Comparison of ENCODE assay signal across 8 mouse cellular contexts in the genomic region with DNA sequence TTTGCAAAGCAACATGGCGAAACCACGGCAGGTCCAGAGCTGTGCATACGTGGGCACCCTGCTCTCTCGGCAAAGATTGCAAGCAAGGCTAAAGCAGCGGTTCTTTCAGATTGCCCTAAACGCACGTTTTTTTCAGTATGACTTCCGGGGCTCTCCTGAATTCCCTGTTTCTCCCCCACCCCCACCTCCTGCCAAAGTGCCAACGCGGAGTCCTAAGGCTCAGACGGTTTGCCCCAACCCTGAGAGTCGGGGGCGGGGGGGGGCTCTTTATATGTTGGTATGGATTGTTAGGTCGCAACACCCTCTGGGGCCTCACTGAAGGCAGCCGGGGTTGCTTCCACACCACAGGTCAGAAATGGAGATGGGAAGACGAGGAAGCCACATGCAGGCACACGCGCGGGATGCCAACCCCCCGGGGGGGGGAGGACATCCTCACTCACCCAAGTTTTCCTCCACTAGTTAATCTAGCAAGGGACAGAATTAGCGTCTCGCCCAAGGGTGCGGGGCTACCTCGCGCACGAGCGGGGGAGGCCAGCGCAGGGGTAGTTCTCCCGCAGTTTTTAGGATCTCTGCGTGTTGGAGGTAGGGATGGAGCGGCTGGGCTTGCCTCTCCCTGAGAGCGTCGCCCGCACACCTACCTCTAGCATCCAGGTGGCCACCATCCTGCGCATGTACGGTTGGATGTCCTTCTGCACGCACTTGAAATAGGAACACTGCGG. TPM values are rescaled to one million over a fixed set of nuclear protein-coding genes. Genes with fewer than 3 reads are reported as not detected.
DNase-seq lines count a peak whose midpoint lies in the region; ATAC-seq and TF ChIP-seq lines count a peak whose summit lies in the region.

No protein-coding gene starts in this region.

- H3K27me3 ChIP-seq in embryonic facial prominence, embryonic 14.5 days (replicated peaks; ENCODE audit: control insufficient read depth, insufficient read depth, low read length), result no peaks in the 10 kb centered on the region
- peaks cover 56% of the 10 kb centered on the region for H3K27me3 ChIP-seq in hindbrain, embryonic 12.5 days
- H3K27me3 ChIP-seq in liver, embryonic 15.5 days, result peaks cover 74% of the 10 kb centered on the region

- peak overlapping the region; percentile 84 for H3K4me3 ChIP-seq in embryonic facial prominence, embryonic 14.5 days (ENCODE audit: low read depth, low read length)
- H3K4me3 ChIP-seq in hindbrain, embryonic 12.5 days, result peak overlapping the region; percentile 60
- H3K4me3 ChIP-seq in liver, embryonic 15.5 days (replicated peaks), result peak overlapping the region; percentile 61
- H3K4me3 ChIP-seq in olfactory bulb, adult 2 months (ENCODE audit: insufficient read depth, low read depth, low read length), result peak overlapping the region; percentile 67

- peak; percentile 96 for DNase-seq in heart, adult 11 months
- no peak for DNase-seq in heart, postnatal 25 days (ENCODE audit: low spot score)
- peak; percentile 51 for DNase-seq in ES-CJ7 (ENCODE audit: low read depth, low spot score)
- DNase-seq in embryonic facial prominence, embryonic 14.5 days (ENCODE audit: low spot score), result peak; percentile 58
- no peak for DNase-seq in layer of hippocampus, adult 8-10 months (ENCODE audit: low spot score in 2 of 2)

- peaks cover 22% of the 10 kb centered on the region for H3K4me1 ChIP-seq in embryonic facial prominence, embryonic 14.5 days (ENCODE audit: control insufficient read depth, insufficient read depth, low read length)
- H3K4me1 ChIP-seq in hindbrain, embryonic 12.5 days, result peaks cover 54% of the 10 kb centered on the region
- H3K4me1 ChIP-seq in liver, embryonic 15.5 days (replicated peaks), result peaks cover 75% of the 10 kb centered on the region
- H3K4me1 ChIP-seq in olfactory bulb, adult 2 months (ENCODE audit: control insufficient read depth, insufficient read depth, low read length), result peaks cover 47% of the 10 kb centered on the region

- H3K27ac ChIP-seq in embryonic facial prominence, embryonic 14.5 days (replicated peaks; ENCODE audit: low read depth, low read length), result peak overlapping the region; percentile 95
- H3K27ac ChIP-seq in hindbrain, embryonic 12.5 days, result peak overlapping the region; percentile 55; the same call in 1 of the 2 replicates
- 0 out of 2 replicates have a peak overlapping the region, but pooled peaks have one; percentile 41 for H3K27ac ChIP-seq in liver, embryonic 15.5 days (replicated peaks)
- peak overlapping the region; percentile 28; the same call in 1 of the 2 replicates for H3K27ac ChIP-seq in olfactory bulb, adult 2 months (ENCODE audit: insufficient read depth, low read depth, low read length)

- TF ChIP-seq POLR2A in olfactory bulb, adult 2 months (IDR thresholded peaks at IDR 0.05; ENCODE audit: insufficient read depth, low read depth, low read length), result no peak

- peaks cover 20% of the 10 kb centered on the region for H3K36me3 ChIP-seq in embryonic facial prominence, embryonic 14.5 days (ENCODE audit: control insufficient read depth, insufficient read depth, low read length)
- no peaks in the 10 kb centered on the region for H3K36me3 ChIP-seq in hindbrain, embryonic 12.5 days
- no peaks in the 10 kb centered on the region for H3K36me3 ChIP-seq in liver, embryonic 15.5 days (replicated peaks)

- H3K9me3 ChIP-seq in embryonic facial prominence, embryonic 14.5 days (ENCODE audit: control insufficient read depth, low read length), result no peaks in the 10 kb centered on the region
- H3K9me3 ChIP-seq in hindbrain, embryonic 12.5 days (replicated peaks), result no peaks in the 10 kb centered on the region
- H3K9me3 ChIP-seq in liver, embryonic 15.5 days (replicated peaks), result no peaks in the 10 kb centered on the region

- no peak for ATAC-seq in embryonic facial prominence, embryonic 14.5 days (ENCODE audit: low read depth)
- ATAC-seq in hindbrain, embryonic 12.5 days (ENCODE audit: low FRiP score), result 0 out of 2 replicates have a peak, but pooled peaks have one; percentile 0
- ATAC-seq in liver, embryonic 15.5 days (ENCODE audit: insufficient read depth), result no peak

- peak overlapping the region; percentile 97 for H3K9ac ChIP-seq in embryonic facial prominence, embryonic 14.5 days (ENCODE audit: low read depth, low read length)
- peak overlapping the region; percentile 79 for H3K9ac ChIP-seq in hindbrain, embryonic 12.5 days
- H3K9ac ChIP-seq in liver, embryonic 15.5 days, result peak overlapping the region; percentile 46

- WGBS in embryonic facial prominence, embryonic 14.5 days, result under 1% methylated on average over 33 of the region's 38 CpGs
- 0% methylated on average over 37 of the region's 38 CpGs for WGBS in hindbrain, embryonic 12.5 days
- under 1% methylated on average over 38 of the region's 38 CpGs for WGBS in liver, embryonic 15.5 days (ENCODE audit: insufficient replicate concordance)
- under 1% methylated on average over 38 of the region's 38 CpGs for WGBS in olfactory bulb, adult 2 months

- H3K4me2 ChIP-seq in embryonic facial prominence, embryonic 14.5 days (ENCODE audit: low read depth, low read length), result peak overlapping the region; percentile 80
- H3K4me2 ChIP-seq in hindbrain, embryonic 12.5 days (replicated peaks), result peak overlapping the region; percentile 89
- peak overlapping the region; percentile 82 for H3K4me2 ChIP-seq in liver, embryonic 15.5 days

- TF ChIP-seq CTCF in olfactory bulb, adult 2 months (IDR thresholded peaks at IDR 0.05; ENCODE audit: insufficient read depth, low read depth, low read length), result no peak

- intact Hi-C loops in heart, postnatal 25 days (cut with DNase I), result loop anchor here (2.0 kb wide), 1 partner anchor 123 kb away; no protein-coding TSS in a partner anchor

RNA-seq across cellular contexts. Expression of gene Ccnd2, which starts 1.9 kb away (rescaled TPM):
- total RNA-seq in heart, postnatal 25 days (2021), result 100 to 1,000 TPM; 155 to 157 TPM
- 757 and 796 TPM in 2 replicates for polyA plus RNA-seq in embryonic facial prominence, embryonic 14.5 days (2014; fragmentation: Nextera tagmentation; extraction: Ambion mirVana)
- polyA plus RNA-seq in hindbrain, embryonic 12.5 days (2016; fragmentation: Nextera tagmentation; extraction: Ambion mirVana), result 565 and 605 TPM in 2 replicates
- 47.6 and 47.9 TPM in 2 replicates for polyA plus RNA-seq in liver, embryonic 15.5 days (2015; fragmentation: Nextera tagmentation; extraction: Ambion mirVana)
- 47.9 TPM in 1 of 2 replicates, not detected in the other for polyA plus RNA-seq in olfactory bulb, adult 2 months (2012; ENCODE audit: insufficient read depth, insufficient read length, low replicate concordance, missing spikeins)
- total RNA-seq in layer of hippocampus, adult 8-10 months (2022), result 100 to 1,000 TPM in 3 of 4 experiments, 10 to 100 TPM in 1; 99.8 to 130 (median 120) TPM

RNA-seq across cellular contexts. Expression of gene Tigar, which starts 40.7 kb away (rescaled TPM):
- total RNA-seq in heart, postnatal 25 days (2021), result 10 to 100 TPM; 41.9 to 50.4 TPM
- polyA plus RNA-seq in embryonic facial prominence, embryonic 14.5 days (2014; fragmentation: Nextera tagmentation; extraction: Ambion mirVana), result 1.8 and 3.3 TPM in 2 replicates
- 8.3 and 9.5 TPM in 2 replicates for polyA plus RNA-seq in hindbrain, embryonic 12.5 days (2016; fragmentation: Nextera tagmentation; extraction: Ambion mirVana)
- 0.52 and 0.53 TPM in 2 replicates for polyA plus RNA-seq in liver, embryonic 15.5 days (2015; fragmentation: Nextera tagmentation; extraction: Ambion mirVana)
- not detected in 2 replicates for polyA plus RNA-seq in olfactory bulb, adult 2 months (2012; ENCODE audit: insufficient read depth, insufficient read length, low replicate concordance, missing spikeins)
- 10 to 100 TPM; 24.8 to 31.6 (median 26.7) TPM for total RNA-seq in layer of hippocampus, adult 8-10 months (2022)

Comparison
In these comparisons a context has a peak if more than half of its experiments do, and no peak if none do; other contexts are left out.
1. DNase-seq: peak in heart, adult 11 months (single experiment), ES-CJ7 (single experiment) and embryonic facial prominence, embryonic 14.5 days (single experiment); none in heart, postnatal 25 days (single experiment) and layer of hippocampus, adult 8-10 months (0 of 2).
2. H3K27ac ChIP-seq: peak in every context shown above with its lines; median percentile 95 in embryonic facial prominence, embryonic 14.5 days; 55 in hindbrain, embryonic 12.5 days; 41 in liver, embryonic 15.5 days; 28 in olfactory bulb, adult 2 months.
3. H3K9ac ChIP-seq: peak in every context shown above with its lines; median percentile 97 in embryonic facial prominence, embryonic 14.5 days; 79 in hindbrain, embryonic 12.5 days; 46 in liver, embryonic 15.5 days.
4. RNA of gene Ccnd2, which starts 1.9 kb away (polyA plus RNA-seq): 757 to 796 TPM in embryonic facial prominence, embryonic 14.5 days and 565 to 605 TPM in hindbrain, embryonic 12.5 days; 47.9 TPM in olfactory bulb, adult 2 months and 47.6 to 47.9 TPM in liver, embryonic 15.5 days; every median in the first group is over 10 times any median in the second.
5. Peak in every context shown above with its lines, with median percentiles within 50 percentile points of each other: H3K4me2 ChIP-seq and H3K4me3 ChIP-seq.